Mouse (Mus musculus): ENCODE measurements around the gene Atxn2.

DNA sequence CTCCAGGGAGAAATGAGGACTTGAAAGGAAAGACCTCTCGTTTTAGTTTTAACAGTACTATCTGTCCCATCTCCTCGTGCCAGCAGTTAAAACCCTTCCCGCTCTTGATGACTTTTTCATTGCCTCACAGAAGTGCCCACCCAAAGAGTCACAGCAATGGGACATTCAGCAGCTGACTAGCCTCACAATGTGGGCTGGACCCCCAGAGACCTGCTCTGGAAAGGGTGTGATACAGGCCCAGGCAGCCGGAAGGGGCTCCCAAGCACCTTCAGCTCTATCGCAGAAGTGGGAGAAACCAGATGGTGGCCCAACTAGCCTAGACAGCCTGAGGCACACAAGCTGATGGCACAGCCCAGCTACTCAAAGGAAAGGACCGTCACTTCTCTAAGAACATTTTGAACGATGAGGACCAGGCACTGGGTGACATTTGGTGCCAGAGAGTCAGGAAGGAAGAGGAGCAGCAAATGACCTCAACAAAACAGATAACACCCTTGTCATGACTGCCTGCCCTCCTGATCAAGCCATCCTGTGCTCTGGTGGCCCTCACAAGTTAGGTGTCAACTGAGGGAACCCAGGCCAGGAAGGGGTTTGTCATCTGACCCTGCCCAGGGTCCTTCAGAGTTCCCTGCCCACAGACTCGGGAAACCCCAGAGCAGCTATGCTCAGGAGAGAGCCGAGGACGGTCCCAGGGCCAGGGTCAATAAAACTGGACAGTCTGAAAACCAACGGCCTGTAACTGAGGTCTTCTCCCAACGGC, 124.0 kb downstream of the Atxn2 start:
- TF ChIP-seq CTCF (IDR thresholded peaks at IDR 0.05; ENCODE audit: control insufficient read depth, insufficient read depth, low read length) (no peak), POLR2A (IDR thresholded peaks at IDR 0.05; ENCODE audit: borderline replicate concordance, control insufficient read depth, low read depth, low read length) (no peak)
